Mouse (Mus musculus): ENCODE results near the gene Dlat. TPM values are rescaled to one million over a fixed set of nuclear protein-coding genes. Genes with fewer than 3 reads are reported as not detected.

Gene Dlat
- polyA plus RNA-seq (2021; fragmentation: Nextera tagmentation), result 35.3 and 36.1 TPM in 2 replicates
- long read RNA-seq, experiment 1, full-length matches to known transcripts, result 79 of 111 reads
- long read RNA-seq, experiment 1, partial matches to known transcripts, result 17 of 111 reads
- long read RNA-seq, experiment 1, other reads (novel, unspliced or antisense), result 15 of 111 reads
- long read RNA-seq, experiment 2, full-length matches to known transcripts, result 784 of 838 reads
- long read RNA-seq, experiment 2, partial matches to known transcripts, result 25 of 838 reads
- long read RNA-seq, experiment 2, other reads (novel, unspliced or antisense), result 29 of 838 reads

DNA sequence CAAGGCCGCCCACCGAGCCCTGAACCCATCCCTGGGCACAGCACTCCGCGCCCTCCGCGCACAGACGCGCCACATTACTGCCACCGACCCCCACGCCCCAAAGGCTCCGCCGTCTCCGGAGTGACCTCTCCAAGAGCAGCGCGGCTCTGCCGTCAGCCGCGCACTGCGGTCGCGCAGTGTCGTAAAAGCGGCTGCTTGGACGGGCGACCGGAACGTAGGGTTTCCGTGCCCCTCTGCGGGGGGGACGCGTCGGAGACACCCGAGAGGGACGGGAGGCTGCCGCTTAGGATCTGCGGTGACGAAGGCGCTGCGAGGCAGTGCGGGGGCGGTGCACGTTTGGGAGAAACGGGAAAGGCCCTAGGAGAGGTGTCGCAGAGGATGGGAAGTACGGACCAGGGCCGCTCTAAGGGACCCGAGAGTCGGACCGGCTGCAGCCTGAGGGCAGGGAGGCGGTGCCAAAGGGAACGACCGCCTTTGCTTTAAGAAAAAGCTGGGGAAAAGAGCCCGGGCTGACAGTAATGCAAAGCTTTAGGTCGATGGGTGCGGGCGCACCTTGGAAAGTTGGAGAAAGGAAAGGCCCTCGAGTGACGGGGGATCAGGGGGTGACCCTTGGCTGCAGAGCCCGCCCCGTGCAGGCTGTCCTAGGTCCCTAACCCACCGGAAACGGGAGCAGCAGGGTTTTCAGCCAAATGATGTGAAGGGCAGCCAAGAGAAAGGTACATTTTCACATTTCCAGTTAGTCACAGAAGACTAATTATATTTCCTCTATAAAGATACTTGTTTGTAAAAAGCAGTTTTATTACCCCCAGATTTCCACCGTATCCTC is at the start of gene Dlat:
TSS of gene Dlat (minus strand) at position 389 of the 826 bp plus-strand sequence.

DNA sequence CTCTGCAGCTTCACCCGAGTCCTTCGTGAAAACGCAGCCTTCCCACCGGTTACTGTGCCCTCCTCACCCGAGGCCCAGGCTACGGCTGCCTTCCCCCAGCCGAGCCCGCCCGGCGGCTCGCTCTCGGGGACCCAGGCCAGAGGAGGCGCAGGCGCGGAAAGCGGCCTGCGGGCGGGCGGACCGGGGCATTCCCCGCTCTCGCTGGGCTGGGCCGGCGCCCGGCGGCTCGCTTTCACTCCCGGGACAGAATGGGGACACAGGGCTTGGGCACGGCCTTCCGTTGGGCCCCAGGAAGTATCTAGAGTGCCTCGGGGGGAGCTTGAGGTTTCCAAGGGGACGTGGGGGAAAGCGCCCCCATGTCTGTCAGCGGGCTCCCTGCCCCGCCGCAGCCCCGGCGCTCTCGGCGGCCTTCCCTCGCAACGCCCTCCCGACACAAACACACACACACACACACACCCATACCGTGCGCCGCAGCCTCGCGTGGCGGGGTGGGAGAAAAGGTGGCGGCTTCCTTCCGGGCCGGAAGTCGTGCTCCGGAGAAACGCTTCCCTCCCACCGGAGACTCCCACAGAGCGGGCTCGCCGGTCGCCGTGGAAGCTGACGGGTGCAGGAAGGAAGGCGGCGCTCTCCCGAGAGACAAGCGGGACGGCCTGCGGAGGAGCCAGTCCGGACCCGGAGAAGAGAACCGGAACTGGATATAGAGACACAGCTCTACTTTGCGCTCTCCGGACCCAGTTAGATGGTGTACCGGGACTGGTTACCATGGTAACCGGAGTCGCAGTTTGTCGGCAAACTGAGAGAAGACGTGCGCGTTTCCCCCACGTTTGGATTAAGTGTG is 42.6 kb downstream of the Dlat start, which contains the start of the genes Pih1d2 and Nkapd1:
TSS of gene Pih1d2 (plus strand) at position 556 of the 838 bp plus-strand sequence.
TSS of gene Nkapd1 (minus strand) at position 699 of the 838 bp plus-strand sequence.

DNA sequence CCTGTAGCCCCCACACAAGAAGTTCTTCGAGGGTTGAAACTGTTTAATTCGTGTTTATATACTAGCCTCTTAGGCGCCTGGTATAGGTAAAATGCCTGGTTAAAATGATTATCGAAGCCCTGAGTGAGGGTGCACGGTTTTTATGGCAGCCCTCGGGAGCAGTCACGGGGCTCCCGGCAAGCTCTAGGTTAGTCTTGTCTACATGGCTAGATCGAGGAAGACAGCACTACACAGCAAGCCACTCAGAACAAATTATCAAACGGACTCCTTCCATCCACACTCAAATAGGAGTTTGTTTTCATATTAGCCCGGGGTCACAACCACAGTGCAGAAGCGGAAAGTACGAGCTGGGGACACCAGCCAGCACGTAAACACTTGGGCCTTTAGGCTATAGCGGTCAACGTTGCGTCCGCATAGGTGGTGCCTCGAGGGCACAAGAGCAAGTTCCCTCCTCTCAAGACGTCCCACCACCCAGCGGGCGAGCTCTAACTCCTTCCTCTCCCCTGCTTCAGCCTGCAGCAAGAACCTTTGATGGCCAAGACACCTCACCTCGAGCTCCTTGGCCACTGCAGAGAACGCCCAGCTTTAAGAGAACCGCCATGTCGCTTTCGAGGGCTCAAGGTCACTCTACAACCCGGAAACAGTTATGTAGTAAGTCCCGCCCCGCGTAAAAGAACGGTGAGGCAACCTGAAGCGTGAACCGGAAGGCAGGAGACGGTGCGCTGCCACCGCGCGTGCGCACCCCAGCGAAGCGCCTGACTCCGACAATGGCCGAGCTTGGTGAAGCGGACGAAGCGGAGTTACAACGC is 56.2 kb downstream of the Dlat start, which contains the start of the genes Sdhd and Timm8b:
TSS of gene Sdhd (minus strand) at position 624 of the 809 bp plus-strand sequence.
TSS of gene Timm8b (plus strand) at position 722 of the 809 bp plus-strand sequence.

Other genes with a start within 250 kb of the Dlat start
- 0.24 and 0.33 TPM in 2 replicates for gene Plet1, start 165.3 kb downstream of the Dlat start, polyA plus RNA-seq (2021; fragmentation: Nextera tagmentation)
- 134 TPM in 2 replicates for gene Pts, start 131.1 kb downstream of the Dlat start, polyA plus RNA-seq (2021; fragmentation: Nextera tagmentation)
- 58.9 and 65.7 TPM in 2 replicates for gene Il18, start 105.0 kb downstream of the Dlat start, polyA plus RNA-seq (2021; fragmentation: Nextera tagmentation)
- gene Bco2, start 104.6 kb downstream of the Dlat start, polyA plus RNA-seq (2021; fragmentation: Nextera tagmentation), result 3.0 and 3.7 TPM in 2 replicates
- 0.16 TPM in 1 of 2 replicates, not detected in the other for gene Tex12, start 98.5 kb downstream of the Dlat start, polyA plus RNA-seq (2021; fragmentation: Nextera tagmentation)
- 162 and 171 TPM in 2 replicates for gene Sdhd, start 56.0 kb downstream of the Dlat start, polyA plus RNA-seq (2021; fragmentation: Nextera tagmentation)
- 984 and 1,066 TPM in 2 replicates for gene Timm8b, start 55.9 kb downstream of the Dlat start, polyA plus RNA-seq (2021; fragmentation: Nextera tagmentation)
- gene Pih1d2, start 42.5 kb downstream of the Dlat start, polyA plus RNA-seq (2021; fragmentation: Nextera tagmentation), result 5.5 and 8.0 TPM in 2 replicates
- gene Nkapd1, start 42.3 kb downstream of the Dlat start, polyA plus RNA-seq (2021; fragmentation: Nextera tagmentation), result 15.6 and 17.5 TPM in 2 replicates
- 29.8 and 33.8 TPM in 2 replicates for gene Dixdc1, start 79.7 kb upstream of the Dlat start, polyA plus RNA-seq (2021; fragmentation: Nextera tagmentation)
- gene 2310030G06Rik, start 86.8 kb upstream of the Dlat start, polyA plus RNA-seq (2021; fragmentation: Nextera tagmentation), result 3.4 and 3.6 TPM in 2 replicates
- 308 and 325 TPM in 2 replicates for gene Cryab, start 91.5 kb upstream of the Dlat start, polyA plus RNA-seq (2021; fragmentation: Nextera tagmentation)
- 2.2 and 3.1 TPM in 2 replicates for gene Hspb2, start 92.6 kb upstream of the Dlat start, polyA plus RNA-seq (2021; fragmentation: Nextera tagmentation)
- 5.2 and 6.0 TPM in 2 replicates for gene Fdxacb1, start 108.5 kb upstream of the Dlat start, polyA plus RNA-seq (2021; fragmentation: Nextera tagmentation)
- 10.0 and 10.5 TPM in 2 replicates for gene Alg9, start 115.2 kb upstream of the Dlat start, polyA plus RNA-seq (2021; fragmentation: Nextera tagmentation)
- 95.2 and 108 TPM in 2 replicates for gene 1110032A03Rik, start 115.7 kb upstream of the Dlat start, polyA plus RNA-seq (2021; fragmentation: Nextera tagmentation)
- gene Ppp2r1b, start 185.5 kb upstream of the Dlat start, polyA plus RNA-seq (2021; fragmentation: Nextera tagmentation), result 7.3 and 9.1 TPM in 2 replicates

Data from layer of hippocampus, adult 6 months (tissue).